Mouse (Mus musculus): Measurements from ENCODE around the gene Adgrg2. TPM values are rescaled to one million over a fixed set of nuclear protein-coding genes. Genes with fewer than 3 reads are reported as not detected.

Gene Adgrg2
- polyA plus RNA-seq, 1 experiment from 2014 or later = 0.20 TPM

DNA sequence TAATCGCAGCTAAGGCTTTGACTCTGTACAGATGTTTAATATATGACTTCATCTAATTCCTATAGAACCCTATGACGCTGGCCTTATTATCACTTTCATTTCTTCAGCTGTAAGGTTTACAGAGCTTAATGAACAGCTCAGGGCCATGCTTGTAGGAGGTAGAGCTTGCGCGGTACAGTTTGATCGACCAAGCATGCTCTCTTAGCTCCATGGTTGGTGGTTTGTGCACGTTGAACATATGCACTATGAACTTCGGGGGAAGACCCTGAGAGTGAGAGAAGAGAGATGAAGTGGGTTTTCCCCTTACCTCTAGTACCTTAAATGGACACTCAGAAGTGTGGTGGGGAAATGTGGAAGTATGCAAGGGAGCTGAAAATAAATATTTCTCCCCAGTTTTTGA is 41.7 kb downstream of the Adgrg2 start:
- no peak for DNase-seq
- H3K27me3 ChIP-seq = no peaks in the 10 kb centered on the region
- H3K27ac ChIP-seq = no peak overlapping the region
- no peak overlapping the region for H3K4me3 ChIP-seq (replicated peaks)
- no peaks in the 10 kb centered on the region for H3K4me1 ChIP-seq (replicated peaks)
- H3K4me2 ChIP-seq = no peak overlapping the region
- no peak for ATAC-seq (ENCODE audit: low read depth)
- H3K9me3 ChIP-seq (replicated peaks) = no peaks in the 10 kb centered on the region
- 77% methylated on average over 7 of the region's 7 CpGs for WGBS (ENCODE audit: insufficient replicate concordance)
- H3K9ac ChIP-seq = no peak overlapping the region
- H3K36me3 ChIP-seq = no peaks in the 10 kb centered on the region

DNA sequence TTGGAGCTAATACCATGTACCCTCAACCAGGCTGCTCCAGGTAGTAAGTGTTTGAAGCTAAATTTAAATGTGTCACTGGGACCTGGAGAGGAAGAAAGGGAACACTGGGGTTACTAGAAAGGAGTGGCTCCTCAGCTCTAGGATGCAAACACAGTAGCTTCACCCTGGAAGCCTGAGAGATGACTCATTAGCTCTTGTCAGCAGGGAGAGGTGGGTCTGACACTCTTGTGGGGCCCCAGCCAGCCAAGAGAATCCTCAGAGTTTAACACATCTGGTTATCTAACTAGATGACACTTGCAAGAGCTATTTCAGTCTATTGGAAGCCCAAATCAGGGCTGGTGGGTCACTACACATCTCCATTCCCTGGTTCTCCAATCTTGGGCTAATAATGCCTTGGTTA is 50.8 kb downstream of the Adgrg2 start:
- ATAC-seq (ENCODE audit: low read depth) (no peak), DNase-seq (no peak)
- Histone ChIP-seq H3K36me3 (no peaks in the 10 kb centered on the region), H3K4me3 (replicated peaks) (no peak overlapping the region), H3K9ac (no peak overlapping the region), H3K4me1 (replicated peaks) (no peaks in the 10 kb centered on the region), H3K27ac (no peak overlapping the region), H3K27me3 (0 out of 2 replicates have a peak, but pooled peaks cover 4% of the 10 kb centered on the region), H3K4me2 (no peak overlapping the region), H3K9me3 (replicated peaks) (no peaks in the 10 kb centered on the region)

DNA sequence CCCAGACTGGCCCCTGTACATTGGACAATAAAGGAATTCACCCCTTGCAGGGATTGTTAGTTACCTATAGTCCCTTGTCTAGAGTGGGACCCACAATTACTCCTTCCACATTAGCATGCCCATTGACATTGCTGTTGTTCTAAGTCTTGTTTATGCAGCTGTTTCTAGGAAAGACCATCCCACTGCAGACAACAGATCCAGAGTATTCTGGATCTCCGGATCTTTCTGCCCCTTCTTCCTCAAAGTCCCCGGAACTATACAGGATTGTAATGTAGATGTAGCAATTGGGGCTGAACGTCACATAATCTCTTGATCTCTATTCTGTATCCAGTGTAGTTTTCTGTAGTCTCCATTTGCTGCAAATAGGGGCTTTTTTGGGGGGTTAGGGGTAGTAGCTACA is 57.9 kb downstream of the Adgrg2 start:
- no peak for ATAC-seq (ENCODE audit: low read depth)
- Histone ChIP-seq H3K4me3 (replicated peaks) (no peak overlapping the region), H3K4me2 (no peak overlapping the region), H3K27ac (no peak overlapping the region), H3K9me3 (replicated peaks) (no peaks in the 10 kb centered on the region), H3K36me3 (no peaks in the 10 kb centered on the region), H3K9ac (no peak overlapping the region), H3K4me1 (replicated peaks) (no peaks in the 10 kb centered on the region), H3K27me3 (no peaks in the 10 kb centered on the region)
- no peak for DNase-seq
- 68% methylated on average over 3 of the region's 3 CpGs for WGBS (ENCODE audit: insufficient replicate concordance)

DNA sequence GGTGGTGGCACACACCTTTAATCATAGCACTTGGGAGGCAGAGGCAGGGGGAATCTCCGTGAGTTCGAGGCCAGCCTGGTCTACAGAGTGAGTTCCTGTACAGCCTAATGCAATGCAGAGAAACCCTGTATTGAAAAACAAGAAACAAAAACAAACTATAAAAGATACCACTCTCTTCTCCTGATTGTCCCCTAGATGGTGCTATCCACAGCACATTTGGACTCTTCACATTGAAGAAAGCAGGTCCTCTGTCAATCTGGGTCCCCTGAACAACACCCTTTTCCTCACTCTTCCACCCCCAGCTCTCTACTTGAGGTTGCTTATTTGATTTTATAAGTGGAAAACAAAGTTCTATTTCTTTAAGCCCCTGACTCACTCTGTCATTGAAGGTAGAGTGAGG is 58.9 kb downstream of the Adgrg2 start:
- H3K27ac ChIP-seq = no peak overlapping the region
- no peak overlapping the region for H3K4me3 ChIP-seq (replicated peaks)
- no peak overlapping the region for H3K9ac ChIP-seq
- H3K4me1 ChIP-seq (replicated peaks) = no peaks in the 10 kb centered on the region
- no peaks in the 10 kb centered on the region for H3K27me3 ChIP-seq
- H3K9me3 ChIP-seq (replicated peaks) = no peaks in the 10 kb centered on the region
- H3K4me2 ChIP-seq = no peak overlapping the region
- 50% methylated on average over 2 of the region's 2 CpGs for WGBS (ENCODE audit: insufficient replicate concordance)
- DNase-seq (no peak), ATAC-seq (ENCODE audit: low read depth) (no peak)
- no peaks in the 10 kb centered on the region for H3K36me3 ChIP-seq

DNA sequence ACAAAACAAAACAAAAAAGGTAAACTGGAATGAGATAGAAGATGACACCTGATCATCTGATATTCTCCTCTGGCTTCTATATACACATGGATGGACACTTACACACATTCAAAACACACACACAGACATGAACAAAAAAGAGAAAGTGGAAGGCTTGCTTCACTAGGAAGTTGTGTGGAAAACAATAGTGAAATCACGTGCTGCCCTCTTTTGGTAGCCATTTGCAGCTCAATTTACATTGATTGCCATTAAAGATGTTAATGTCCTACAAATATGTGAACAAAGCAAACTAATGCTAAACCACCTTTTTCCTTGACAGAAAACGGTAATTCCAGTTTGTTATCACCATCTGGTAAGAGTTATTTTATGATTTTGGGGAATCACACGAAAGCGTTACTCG is 65.2 kb downstream of the Adgrg2 start:
- Histone ChIP-seq H3K4me2 (no peak overlapping the region), H3K36me3 (no peaks in the 10 kb centered on the region), H3K4me1 (replicated peaks) (no peaks in the 10 kb centered on the region), H3K9me3 (replicated peaks) (no peaks in the 10 kb centered on the region), H3K27me3 (no peaks in the 10 kb centered on the region), H3K9ac (no peak overlapping the region), H3K27ac (no peak overlapping the region), H3K4me3 (replicated peaks) (no peak overlapping the region)
- no peak for ATAC-seq (ENCODE audit: low read depth)
- no peak for DNase-seq
- 55% methylated on average over 5 of the region's 5 CpGs for WGBS (ENCODE audit: insufficient replicate concordance)

DNA sequence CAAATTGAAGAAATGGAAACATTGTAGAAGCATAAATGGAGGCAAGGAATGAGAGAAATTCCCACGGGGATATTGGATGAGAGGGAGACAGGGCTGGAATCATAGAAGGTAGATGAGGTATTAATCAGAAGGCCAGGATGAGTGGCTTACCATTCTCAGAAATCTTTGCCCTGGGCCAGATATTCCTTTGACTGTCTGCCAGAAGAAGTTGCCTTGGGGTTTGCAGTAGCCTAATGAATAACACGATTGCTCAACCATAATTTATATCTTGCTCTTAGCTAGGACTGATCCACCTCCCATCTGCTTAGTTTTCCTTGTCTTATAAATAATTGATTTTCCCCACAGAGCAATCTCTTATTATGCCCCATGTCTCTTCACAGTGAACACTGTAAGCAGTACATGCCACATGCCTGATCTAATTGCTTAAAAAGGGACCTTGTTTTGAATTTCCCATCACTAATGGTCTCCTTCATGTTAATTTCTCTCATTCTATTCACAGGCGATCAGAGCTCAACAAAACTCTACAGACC is 80.8 kb downstream of the Adgrg2 start:
- no peak for ATAC-seq (ENCODE audit: low read depth)
- Histone ChIP-seq H3K27me3 (no peaks in the 10 kb centered on the region; the same call in 1 of the 2 replicates), H3K4me2 (no peak overlapping the region), H3K36me3 (no peaks in the 10 kb centered on the region), H3K4me1 (replicated peaks) (no peaks in the 10 kb centered on the region), H3K4me3 (replicated peaks) (no peak overlapping the region), H3K27ac (no peak overlapping the region), H3K9me3 (replicated peaks) (no peaks in the 10 kb centered on the region), H3K9ac (no peak overlapping the region)
- no peak for DNase-seq
- WGBS (ENCODE audit: insufficient replicate concordance) = 52% methylated on average over 3 of the region's 3 CpGs

DNA sequence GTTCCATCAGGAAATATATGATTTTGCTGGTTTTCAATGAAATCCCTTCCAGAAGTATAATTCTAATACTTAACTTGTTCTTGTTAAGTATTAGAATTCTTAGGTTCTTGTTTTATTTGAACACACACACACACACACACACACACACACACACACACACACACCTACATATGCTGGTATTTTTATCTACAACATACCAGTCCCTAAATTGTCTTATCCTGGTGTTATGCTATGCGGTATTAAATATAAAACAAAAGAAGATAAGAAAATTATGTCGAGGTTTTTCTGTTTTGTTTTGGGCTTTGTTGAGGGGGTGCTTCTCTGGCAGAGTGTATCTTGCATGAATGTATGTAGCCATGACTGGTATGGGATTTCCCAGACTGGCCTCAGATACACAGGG is 99.3 kb downstream of the Adgrg2 start:
- no peaks in the 10 kb centered on the region for H3K36me3 ChIP-seq
- H3K4me2 ChIP-seq = no peak overlapping the region
- no peaks in the 10 kb centered on the region for H3K27me3 ChIP-seq
- no peak for ATAC-seq (ENCODE audit: low read depth)
- no peak for DNase-seq
- no peaks in the 10 kb centered on the region for H3K9me3 ChIP-seq (replicated peaks)
- no peak overlapping the region for H3K9ac ChIP-seq
- H3K4me1 ChIP-seq (replicated peaks) = no peaks in the 10 kb centered on the region
- no peak overlapping the region for H3K4me3 ChIP-seq (replicated peaks)
- no peak overlapping the region for H3K27ac ChIP-seq
- 45% methylated on average over 2 of the region's 2 CpGs for WGBS (ENCODE audit: insufficient replicate concordance)

DNA sequence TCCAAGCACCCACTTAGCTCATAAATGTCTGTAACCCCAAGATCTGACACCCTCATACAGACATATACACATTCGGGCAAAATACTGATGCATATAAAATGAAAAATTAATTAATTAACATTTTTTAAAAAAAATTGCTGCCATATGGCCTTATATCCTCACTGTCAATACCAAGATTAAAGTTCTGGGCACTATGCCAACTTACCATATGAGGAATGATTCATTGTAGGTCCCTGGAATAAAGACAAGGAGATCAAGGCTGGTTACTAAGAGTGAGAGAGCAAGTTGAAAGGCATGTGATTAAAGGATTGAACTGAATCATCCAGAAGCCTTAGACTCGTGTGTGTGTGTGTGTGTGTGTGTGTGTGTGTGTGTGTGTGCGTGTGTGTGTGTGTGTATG is 103.8 kb downstream of the Adgrg2 start:
- no peaks in the 10 kb centered on the region for H3K36me3 ChIP-seq
- no peak overlapping the region for H3K9ac ChIP-seq
- no peaks in the 10 kb centered on the region for H3K27me3 ChIP-seq
- H3K9me3 ChIP-seq (replicated peaks) = no peaks in the 10 kb centered on the region
- ATAC-seq (ENCODE audit: low read depth) (no peak), DNase-seq (no peak)
- no peak overlapping the region for H3K27ac ChIP-seq
- no peak overlapping the region for H3K4me3 ChIP-seq (replicated peaks)
- H3K4me2 ChIP-seq = no peak overlapping the region
- 43% methylated on average over 3 of the region's 3 CpGs for WGBS (ENCODE audit: insufficient replicate concordance)
- H3K4me1 ChIP-seq (replicated peaks) = no peaks in the 10 kb centered on the region; the same call in none of the 2 replicates

DNA sequence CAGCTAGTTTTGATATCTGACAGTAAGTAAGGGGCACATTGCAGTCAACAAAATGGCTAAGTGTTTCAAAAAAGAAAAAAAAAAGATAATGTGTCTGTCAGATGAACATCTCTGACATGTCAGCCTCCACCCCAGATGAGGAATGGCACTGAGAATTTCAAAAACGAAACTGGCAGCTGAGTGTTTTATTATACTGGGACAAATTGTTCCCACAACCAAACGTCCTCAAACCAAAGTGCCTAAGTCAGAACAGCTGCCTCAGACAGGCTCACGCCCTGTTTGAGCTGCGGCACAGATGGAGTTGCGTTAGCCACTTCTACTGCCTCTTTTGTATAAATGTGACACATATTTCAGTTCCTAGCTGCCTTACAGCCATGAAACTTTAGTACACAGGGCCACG is 104.4 kb downstream of the Adgrg2 start:
- H3K36me3 ChIP-seq = no peaks in the 10 kb centered on the region
- no peaks in the 10 kb centered on the region; the same call in none of the 2 replicates for H3K4me1 ChIP-seq (replicated peaks)
- no peaks in the 10 kb centered on the region for H3K9me3 ChIP-seq (replicated peaks)
- no peaks in the 10 kb centered on the region for H3K27me3 ChIP-seq
- H3K4me2 ChIP-seq = no peak overlapping the region
- 55% methylated on average over 6 of the region's 6 CpGs for WGBS (ENCODE audit: insufficient replicate concordance)
- H3K9ac ChIP-seq = no peak overlapping the region
- DNase-seq = no peak
- no peak overlapping the region for H3K27ac ChIP-seq
- ATAC-seq (ENCODE audit: low read depth) = no peak
- no peak overlapping the region for H3K4me3 ChIP-seq (replicated peaks)

DNA sequence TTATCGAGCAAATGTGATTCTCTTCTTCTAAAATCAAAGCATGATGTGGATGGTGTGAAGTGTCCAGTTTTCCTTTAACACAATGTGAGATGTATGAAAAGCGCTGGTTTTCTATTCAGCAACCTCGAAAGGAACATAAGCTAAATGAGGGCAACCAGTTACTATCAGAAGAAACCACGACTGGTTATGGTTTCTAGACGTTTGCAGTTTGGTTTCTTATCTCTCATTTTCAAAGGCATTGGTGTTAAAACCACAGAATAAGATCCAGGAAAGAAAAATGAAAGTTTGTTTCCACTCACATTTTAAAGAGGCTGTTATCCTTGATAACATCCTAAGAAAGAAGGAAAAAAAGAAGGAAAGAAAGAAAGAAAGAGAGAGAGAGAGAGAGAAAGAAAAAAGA is 106.0 kb downstream of the Adgrg2 start:
- Histone ChIP-seq H3K4me3 (replicated peaks) (no peak overlapping the region), H3K27me3 (no peaks in the 10 kb centered on the region), H3K36me3 (no peaks in the 10 kb centered on the region), H3K27ac (no peak overlapping the region), H3K4me1 (replicated peaks) (no peaks in the 10 kb centered on the region; the same call in none of the 2 replicates), H3K9ac (no peak overlapping the region), H3K9me3 (replicated peaks) (no peaks in the 10 kb centered on the region), H3K4me2 (0 out of 2 replicates have a peak overlapping the region, but pooled peaks have one; percentile 23)
- WGBS (ENCODE audit: insufficient replicate concordance) = 24% methylated on average over 5 of the region's 5 CpGs
- DNase-seq (no peak), ATAC-seq (ENCODE audit: low read depth) (peak; percentile 67)

DNA sequence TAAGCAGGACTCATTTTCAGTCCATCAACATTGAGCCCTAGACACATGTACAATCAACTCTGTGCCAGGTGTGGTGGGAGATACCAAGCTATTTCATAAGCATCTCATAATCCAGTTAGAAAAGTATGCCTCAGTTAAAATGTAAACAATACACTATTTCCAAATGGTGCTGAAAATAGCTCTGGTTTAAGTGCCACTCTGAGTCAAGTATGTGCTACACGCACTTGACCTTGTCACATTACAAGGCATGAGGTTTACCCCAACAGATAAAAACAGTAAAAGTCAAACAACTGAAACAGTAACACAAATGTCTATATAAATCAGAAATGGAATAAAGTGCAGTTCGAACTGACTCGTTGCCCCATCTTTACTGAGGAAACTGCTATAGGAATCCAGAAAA is 110.6 kb downstream of the Adgrg2 start:
- WGBS (ENCODE audit: insufficient replicate concordance) = 74% methylated on average over 3 of the region's 3 CpGs
- peaks cover 17% of the 10 kb centered on the region for H3K4me1 ChIP-seq (replicated peaks)
- peak overlapping the region; percentile 69; the same call in 1 of the 2 replicates for H3K4me3 ChIP-seq (replicated peaks)
- H3K4me2 ChIP-seq = 0 out of 2 replicates have a peak overlapping the region, but pooled peaks have one; percentile 73
- H3K27me3 ChIP-seq = no peaks in the 10 kb centered on the region
- no peak overlapping the region for H3K9ac ChIP-seq
- H3K36me3 ChIP-seq = no peaks in the 10 kb centered on the region
- DNase-seq = no peak
- ATAC-seq (ENCODE audit: low read depth) = no peak
- H3K9me3 ChIP-seq (replicated peaks) = no peaks in the 10 kb centered on the region
- H3K27ac ChIP-seq = no peak overlapping the region

DNA sequence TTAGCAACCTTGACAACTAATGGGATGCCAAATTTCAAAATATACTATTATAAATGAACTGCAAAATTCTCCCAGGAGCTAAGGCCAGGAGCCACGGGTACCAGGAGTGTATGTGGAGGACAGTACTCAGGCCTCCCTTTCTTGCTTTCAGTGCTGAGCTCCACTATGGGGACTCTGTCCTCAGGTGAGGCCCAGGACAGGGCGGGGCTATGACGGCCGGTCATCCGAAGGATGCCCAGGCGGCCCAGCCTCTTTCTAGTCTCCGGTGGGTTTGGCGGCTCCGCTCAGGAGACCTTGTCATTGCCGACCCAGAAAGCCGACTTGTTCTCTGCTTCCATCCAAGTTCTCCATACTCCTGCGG is 111.2 kb downstream of the Adgrg2 start:
- DNase-seq = no peak
- peak overlapping the region; percentile 69 for H3K4me3 ChIP-seq (replicated peaks)
- peak overlapping the region; percentile 82; the same call in 1 of the 2 replicates for H3K27ac ChIP-seq
- WGBS (ENCODE audit: insufficient replicate concordance) = 18% methylated on average over 12 of the region's 12 CpGs
- peaks cover 20% of the 10 kb centered on the region for H3K4me1 ChIP-seq (replicated peaks)
- H3K36me3 ChIP-seq = no peaks in the 10 kb centered on the region
- peak; percentile 73 for ATAC-seq (ENCODE audit: low read depth)
- H3K9me3 ChIP-seq (replicated peaks) = no peaks in the 10 kb centered on the region
- H3K9ac ChIP-seq = peak overlapping the region; percentile 71
- no peaks in the 10 kb centered on the region for H3K27me3 ChIP-seq
- peak overlapping the region; percentile 73 for H3K4me2 ChIP-seq
